Mouse (Mus musculus) liver, adult 2 months (tissue): ENCODE measurements around the gene Klhdc4.

Experiments used
- CTCF ChIP-seq: fragments of 200-500 bp; IDR thresholded peaks from 2 replicates; pipeline ENCODE4 v1.5.1; 2011; ENCODE audit warnings: low read depth, low read length, control low read depth
- POLR2A ChIP-seq: fragments of 200-500 bp; IDR thresholded peaks from 2 replicates; pipeline ENCODE4 v1.6.1; 2011; ENCODE audit warnings: low read length, control low read depth; ENCODE audit not compliant: insufficient read depth; ENCODE audit errors: extremely low read depth

DNA sequence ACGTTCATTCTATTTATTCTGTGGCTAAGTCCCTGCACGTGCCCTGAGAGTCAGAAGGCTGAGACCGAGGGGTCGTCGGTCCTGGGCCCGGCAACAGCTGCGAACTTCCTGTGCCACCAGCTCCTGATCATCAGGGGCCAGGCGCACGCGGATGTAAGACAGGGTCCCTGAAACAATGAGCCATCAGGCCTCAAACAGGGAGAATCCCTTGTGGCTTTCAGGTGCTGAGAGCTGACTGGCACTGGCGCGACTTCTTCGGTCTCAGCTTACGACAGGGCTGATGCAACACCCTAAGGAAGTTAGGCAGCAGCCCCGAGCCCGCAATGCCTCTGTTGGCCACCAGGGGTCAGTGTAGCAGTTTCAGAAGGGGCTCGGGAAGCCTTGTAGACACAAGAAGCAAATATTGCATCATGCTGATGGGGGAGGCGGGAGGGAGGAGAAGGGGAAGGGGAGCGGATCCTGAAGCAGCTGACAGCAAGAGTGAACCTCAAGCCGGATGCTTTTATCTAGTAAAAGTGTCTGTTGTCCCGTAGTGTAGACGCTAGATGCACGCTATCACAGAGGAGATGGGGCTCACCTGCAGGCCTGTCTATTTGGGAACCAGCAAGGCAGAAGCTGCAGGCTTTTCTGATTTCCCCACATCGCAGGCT is 21.6 kb upstream of the Klhdc4 start:
- no peak for TF ChIP-seq POLR2A
- TF ChIP-seq CTCF = peak; percentile 99
